Mouse (Mus musculus) bone marrow, adult 2 months (tissue): Measurements from ENCODE around the gene Tpcn1. TPM values are rescaled to one million over a fixed set of nuclear protein-coding genes. Genes with fewer than 3 reads are reported as not detected.

Experiments used
- H3K27ac ChIP-seq: fragments of 200-500 bp; 2 replicates; pipeline ENCODE4 v1.5.1; 2012; ENCODE audit warnings: low read depth, mild to moderate bottlenecking, control low read depth, inconsistent platforms, low read length; ENCODE audit not compliant: control insufficient read depth, poor library complexity, insufficient read depth
- H3K4me1 ChIP-seq: fragments of 200-500 bp; 2 replicates; pipeline ENCODE4 v1.6.1; 2011; ENCODE audit warnings: low read length; ENCODE audit not compliant: control insufficient read depth, insufficient read depth
- H3K4me3 ChIP-seq: fragments of 200-500 bp; replicated peaks from 2 replicates; pipeline ENCODE3; 2011; ENCODE audit warnings: mild to moderate bottlenecking, low read depth, low read length, control low read depth; ENCODE audit not compliant: control insufficient read depth
- CTCF ChIP-seq: fragments of 200-500 bp; IDR thresholded peaks from 2 replicates; pipeline ENCODE4 v1.5.1; 2011; ENCODE audit warnings: low read length, control low read depth; ENCODE audit not compliant: control insufficient read depth, insufficient read depth
- POLR2A ChIP-seq: fragments of 200-500 bp; IDR thresholded peaks from 2 replicates; pipeline ENCODE4 v1.6.1; 2011; ENCODE audit warnings: low read depth, mild to moderate bottlenecking, control low read depth, low read length, borderline replicate concordance; ENCODE audit not compliant: control insufficient read depth
- WGBS: fragments of 180-500 bp; shearing (Covaris S2); methylation state at CpG from one replicate; pipeline ENCODE4 v1.1.7; 2018; 5-methylcytosine and 5-hydroxymethylcytosine counted together
- polyA plus RNA-seq: library from polyadenylated mRNA; stranded (reverse); fragments of >200 nt; gene quantifications from 2 replicates; pipeline ENCODE4 v1.2.4, GENCODE M21; 2011; ENCODE audit warnings: low replicate concordance; ENCODE audit not compliant: missing spikeins, insufficient read depth, insufficient read length

The Tpcn1 gene
- polyA plus RNA-seq: 34.6 and 46.7 TPM in 2 replicates

DNA sequence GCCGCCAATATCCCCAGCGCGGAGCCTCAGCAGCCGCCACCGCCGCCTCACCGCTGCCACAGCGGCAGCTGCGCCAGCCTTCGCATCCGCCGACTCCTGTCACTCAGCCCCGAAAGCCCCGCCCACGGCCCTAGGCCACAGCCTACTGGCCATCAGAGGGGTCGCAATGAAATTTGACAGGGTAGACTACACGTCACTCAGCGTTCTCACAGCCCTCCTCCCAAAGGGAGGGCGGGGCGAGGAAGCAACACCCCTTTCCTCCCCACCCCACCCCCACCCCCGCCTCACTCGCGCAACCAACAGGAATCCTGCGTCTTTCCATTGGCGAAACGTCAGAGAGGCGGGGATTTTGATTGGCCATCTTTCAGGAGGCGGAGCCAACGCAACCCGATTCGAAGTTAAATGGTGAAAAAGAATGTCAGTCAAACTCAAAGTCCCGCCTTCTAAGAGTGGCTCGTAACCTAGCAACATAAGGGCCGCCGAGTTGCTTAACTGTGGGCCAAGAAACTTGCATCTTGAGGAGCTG lies at the start of gene Tpcn1, which contains the start of gene Iqcd:
Gene Tpcn1 (minus strand): TSS at position 105 of the 526 bp plus-strand sequence.
Gene Iqcd (plus strand): TSS at position 448 of the 526 bp plus-strand sequence.
- under 1% methylated on average over 35 of the region's 35 CpGs for WGBS
- peak within 1 kb of the TSS; percentile 96 for H3K27ac ChIP-seq
- TF ChIP-seq CTCF (no peak), POLR2A (peak; percentile 99)
- H3K4me1 ChIP-seq: peaks cover 2% of the 10 kb centered on the region; the same call in 1 of the 2 replicates
- peak within 1 kb of the TSS; percentile 81 for H3K4me3 ChIP-seq

DNA sequence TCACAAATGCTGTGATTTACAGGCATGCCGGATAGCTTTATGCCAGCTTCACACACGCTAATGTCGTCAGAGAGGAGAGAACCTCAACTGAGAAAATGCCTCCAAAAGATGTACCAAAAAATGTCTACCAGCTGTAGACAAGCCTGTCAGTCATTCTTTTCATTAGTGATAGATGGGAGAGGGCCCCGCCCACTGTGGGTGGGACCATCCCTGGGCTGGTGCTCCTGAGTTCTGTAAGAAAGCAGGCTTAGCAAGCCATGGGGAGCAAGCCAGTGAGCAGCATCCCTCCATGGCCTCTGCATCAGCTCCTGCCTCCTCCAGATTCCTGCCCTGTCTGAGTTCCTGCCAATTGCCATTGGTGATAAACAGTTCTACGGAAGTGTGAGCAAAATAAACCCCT lies 47.2 kb upstream of the Tpcn1 start:
- Histone ChIP-seq H3K27ac (no peak overlapping the region), H3K4me3 (no peak overlapping the region), H3K4me1 (peaks cover 2% of the 10 kb centered on the region)
- WGBS: 86% methylated on average over 5 of the region's 5 CpGs
- TF ChIP-seq POLR2A: no peak
- TF ChIP-seq CTCF: no peak

DNA sequence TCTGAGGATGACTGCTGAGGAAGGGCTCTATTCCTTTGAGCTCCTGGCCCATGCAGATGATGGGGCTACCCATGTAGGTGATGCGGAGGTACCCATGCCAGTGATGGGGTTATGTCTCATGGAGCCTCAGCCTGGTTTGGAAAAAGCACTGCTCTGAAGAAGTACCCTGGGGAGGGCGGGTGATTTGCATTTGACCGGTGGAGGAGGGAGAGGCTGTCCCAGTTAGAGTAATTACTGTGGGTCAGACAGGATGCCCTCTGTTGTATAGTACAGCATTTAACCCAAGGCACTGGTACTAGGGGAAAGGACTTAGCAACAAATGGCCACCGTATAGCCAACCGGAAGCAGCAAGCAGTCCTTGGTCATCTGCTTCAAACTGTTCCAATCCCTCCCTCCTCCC lies 46.4 kb upstream of the Tpcn1 start:
- H3K27ac ChIP-seq: no peak overlapping the region
- no peak overlapping the region for H3K4me3 ChIP-seq
- H3K4me1 ChIP-seq: no peaks in the 10 kb centered on the region
- TF ChIP-seq CTCF (no peak), POLR2A (no peak)
- WGBS: 33% methylated on average over 5 of the region's 5 CpGs

DNA sequence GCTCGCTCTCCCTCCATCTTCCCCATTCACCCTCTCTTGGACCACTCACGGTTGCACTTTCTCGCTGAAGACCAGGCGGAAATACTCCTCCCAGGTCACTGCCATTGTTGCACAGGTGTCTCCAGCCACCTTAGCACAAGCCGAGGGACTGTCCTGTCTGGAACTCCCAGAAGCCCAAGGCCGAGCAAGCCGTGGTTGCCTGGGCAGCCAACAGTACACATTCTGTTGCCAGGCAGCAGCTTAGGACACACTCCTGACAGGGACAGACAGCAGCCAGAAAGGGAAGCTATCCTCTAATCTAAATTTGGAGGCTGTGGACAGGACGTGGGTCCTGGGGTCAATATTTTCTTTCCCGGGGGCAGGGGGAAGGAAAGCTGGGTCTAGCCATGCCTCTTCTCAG lies 45.7 kb upstream of the Tpcn1 start, which contains the start of gene Cfap73:
Gene Cfap73 (minus strand): TSS at position 105 of the 400 bp plus-strand sequence.
- no peak for TF ChIP-seq POLR2A
- TF ChIP-seq CTCF: no peak
- 54% methylated on average over 9 of the region's 9 CpGs for WGBS
- H3K27ac ChIP-seq: no peak within 1 kb of the TSS
- no peak within 1 kb of the TSS for H3K4me3 ChIP-seq
- H3K4me1 ChIP-seq: no peaks in the 10 kb centered on the region

DNA sequence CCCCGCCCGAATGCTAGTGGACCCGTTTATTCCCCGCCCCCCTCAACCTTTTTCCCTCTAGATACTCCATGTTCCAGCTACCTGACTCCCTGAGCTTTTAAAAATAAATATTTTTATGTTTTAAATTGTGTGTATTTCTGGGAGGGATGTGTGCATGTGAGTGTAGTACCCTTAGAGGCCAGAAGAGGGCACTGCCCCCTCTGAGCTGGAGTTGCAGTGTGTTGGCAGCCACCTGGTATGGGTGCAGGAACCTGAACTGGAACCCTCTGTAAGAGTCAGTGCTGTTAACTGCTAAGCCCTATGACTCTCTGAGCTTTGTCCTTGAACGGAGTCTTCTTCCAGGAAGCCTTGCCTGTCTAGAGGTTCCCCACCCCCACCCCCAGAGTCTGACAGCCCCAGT lies 43.4 kb upstream of the Tpcn1 start:
- no peak overlapping the region for H3K4me3 ChIP-seq
- no peak overlapping the region for H3K27ac ChIP-seq
- 84% methylated on average over 5 of the region's 5 CpGs for WGBS
- no peaks in the 10 kb centered on the region for H3K4me1 ChIP-seq
- TF ChIP-seq CTCF (peak; percentile 23; the same call in 1 of the 2 replicates), POLR2A (no peak)

DNA sequence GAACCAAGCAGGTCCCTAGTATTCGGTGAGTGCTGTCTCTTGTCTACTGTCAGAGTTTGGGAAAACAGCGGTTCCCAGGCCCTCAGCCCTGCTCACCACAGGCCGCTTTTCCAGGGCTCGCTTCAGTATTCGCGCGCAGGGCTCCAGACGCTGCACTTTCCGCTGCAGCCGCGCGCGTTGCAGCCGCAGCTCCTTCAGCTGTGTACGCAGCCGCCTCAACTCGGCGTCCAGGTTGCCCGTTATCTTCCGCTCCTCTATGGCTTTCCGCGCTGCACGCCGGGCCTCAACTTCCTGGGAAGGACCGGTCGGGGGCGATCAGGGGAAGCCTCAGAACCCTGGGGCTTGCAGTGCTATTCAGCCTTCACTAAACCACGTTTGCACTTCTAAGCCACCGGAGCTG lies 42.7 kb upstream of the Tpcn1 start:
- WGBS: 14% methylated on average over 29 of the region's 29 CpGs
- Histone ChIP-seq H3K4me1 (no peaks in the 10 kb centered on the region), H3K27ac (no peak overlapping the region), H3K4me3 (no peak overlapping the region)
- TF ChIP-seq CTCF (no peak), POLR2A (no peak)

DNA sequence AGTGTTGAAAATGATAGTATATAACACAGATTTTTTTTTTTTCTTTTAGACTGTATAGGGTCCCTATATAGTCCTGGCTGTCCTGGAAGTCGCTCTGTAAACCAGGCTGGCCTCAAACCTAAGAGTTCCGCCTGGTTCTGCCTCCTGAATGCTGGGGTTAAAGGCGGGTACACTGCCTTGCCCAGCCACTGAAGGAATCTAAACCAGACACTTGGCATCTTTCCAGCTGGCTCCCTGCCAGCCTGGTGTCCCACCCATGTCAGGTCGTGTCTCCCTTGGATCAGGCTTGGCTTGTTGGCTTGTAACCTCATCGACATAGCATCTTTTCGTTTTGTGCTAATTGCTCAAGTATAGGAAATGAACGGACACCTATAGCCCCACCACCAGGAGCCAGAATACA lies 40.2 kb upstream of the Tpcn1 start:
- H3K4me3 ChIP-seq: no peak overlapping the region
- no peak overlapping the region for H3K27ac ChIP-seq
- 57% methylated on average over 7 of the region's 7 CpGs for WGBS
- no peaks in the 10 kb centered on the region for H3K4me1 ChIP-seq
- no peak for TF ChIP-seq POLR2A
- no peak for TF ChIP-seq CTCF

DNA sequence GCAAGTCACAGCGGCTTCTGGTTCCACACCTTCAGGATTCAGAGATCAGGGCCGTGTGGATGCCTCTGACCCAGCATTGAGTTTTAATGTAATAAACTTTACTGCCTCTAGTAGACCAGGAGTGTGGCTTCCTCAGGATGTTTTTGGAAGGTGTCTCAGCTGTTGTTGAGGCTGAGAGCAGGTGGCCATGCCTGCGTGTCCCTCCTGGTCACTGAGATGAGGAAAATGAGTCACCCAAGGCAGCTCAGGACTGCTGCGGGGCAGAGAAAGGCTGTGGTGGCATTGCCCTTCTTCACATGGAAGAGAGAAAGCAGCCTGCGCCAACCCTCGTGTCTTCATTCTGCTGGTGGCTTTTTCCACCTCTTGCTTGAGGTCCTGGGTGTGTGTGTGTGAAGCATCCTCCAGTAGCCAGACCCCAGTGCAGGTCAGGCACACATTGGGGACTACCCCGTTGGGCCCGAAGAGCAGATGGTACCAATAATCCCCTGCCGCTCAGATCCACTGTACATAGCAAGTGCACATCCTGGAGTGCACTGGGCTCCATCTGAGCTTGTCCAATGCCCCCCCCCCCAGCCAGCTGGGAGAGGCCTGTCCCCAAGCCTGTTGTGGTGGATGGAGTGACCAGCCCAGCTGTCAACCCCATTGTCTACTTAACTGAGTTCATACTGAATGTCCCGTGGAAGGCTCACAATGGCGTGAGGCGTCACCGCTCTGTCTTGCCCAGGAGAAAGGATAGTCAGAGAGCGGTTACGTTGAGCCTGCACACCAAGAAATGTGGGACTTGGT lies 39.2 kb upstream of the Tpcn1 start:
- 86% methylated on average over 15 of the region's 15 CpGs for WGBS
- TF ChIP-seq POLR2A (no peak), CTCF (no peak)
- Histone ChIP-seq H3K4me3 (no peak overlapping the region), H3K27ac (no peak overlapping the region), H3K4me1 (no peaks in the 10 kb centered on the region)
